Mouse (Mus musculus): ENCODE measurements at regions not wholly inside any gene's neighbourhood (a gene's known extent, or its start where the extent isn't known, plus 50 kb on each side); places are given as distances from the start of the nearest gene placed in this dataset.

- TF ChIP-seq CTCF (IDR thresholded peaks at IDR 0.05; ENCODE audit: low read depth) (no peak), EP300 (IDR thresholded peaks at IDR 0.05; ENCODE audit: low read depth) (no peak)
These were observed 82.7 kb upstream of the Ddhd1 start for GRCm38 (mm10) chr14:45740662-45741061.
